Mouse (Mus musculus): ENCODE results near the gene Erbb2. TPM values are rescaled to one million over a fixed set of nuclear protein-coding genes. Genes with fewer than 3 reads are reported as not detected.

The Erbb2 gene
- polyA plus RNA-seq, 1 experiment: 12.4 TPM

DNA sequence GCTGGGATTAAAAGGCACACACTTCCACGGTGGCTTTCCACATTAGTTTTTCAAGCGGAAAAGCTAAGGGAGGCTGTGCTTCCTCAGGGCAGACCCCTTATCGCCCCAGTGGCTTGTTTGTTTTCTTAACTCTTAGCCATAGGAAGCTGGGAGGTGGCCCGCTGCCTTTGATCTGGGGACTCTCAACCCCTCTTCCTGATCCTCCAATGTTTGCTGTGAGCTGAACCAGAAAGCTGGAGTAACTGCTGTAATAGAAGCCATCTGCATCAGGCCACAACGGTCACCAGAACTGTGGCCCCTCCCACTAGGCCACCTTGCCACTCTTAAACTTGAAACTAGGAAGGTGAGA is 33.9 kb downstream of the Erbb2 start, which contains the start of gene Grb7:
Gene Grb7 (plus strand): TSS at position 182 of the 349 bp plus-strand sequence.
- peak within 1 kb of the TSS; percentile 79 for H3K4me3 ChIP-seq (ENCODE audit: low read depth, low read length)
- no peaks in the 10 kb centered on the region for H3K27me3 ChIP-seq (ENCODE audit: control insufficient read depth, insufficient read depth, low read length, poor library complexity, severe bottlenecking)
- no peak for TF ChIP-seq POLR2A (IDR thresholded peaks at IDR 0.05; ENCODE audit: insufficient read depth, low read length)
- TF ChIP-seq EP300 (IDR thresholded peaks at IDR 0.05; ENCODE audit: insufficient read depth, low read depth, low read length): no peak
- TF ChIP-seq CTCF (IDR thresholded peaks at IDR 0.05; ENCODE audit: low read depth, low read length): no peak
- H3K36me3 ChIP-seq (ENCODE audit: control insufficient read depth, insufficient read depth, low read length, poor library complexity, severe bottlenecking): 0 out of 2 replicates have a peak, but pooled peaks cover 4% of the 10 kb centered on the region
- H3K9ac ChIP-seq (ENCODE audit: low read depth, poor library complexity, severe bottlenecking): peak within 1 kb of the TSS; percentile 89
- H3K27ac ChIP-seq (ENCODE audit: insufficient read depth, low read length): peak within 1 kb of the TSS; percentile 83
- H3K9me3 ChIP-seq (replicated peaks; ENCODE audit: control insufficient read depth, insufficient read depth, low read length, poor library complexity, severe bottlenecking): no peaks in the 10 kb centered on the region
- peaks cover 8% of the 10 kb centered on the region for H3K4me1 ChIP-seq (ENCODE audit: control insufficient read depth, insufficient read depth, low read length)

- H3K27me3 ChIP-seq (ENCODE audit: control insufficient read depth, insufficient read depth, low read length, poor library complexity, severe bottlenecking): no peaks in the 10 kb centered on the region
- peak overlapping the region; percentile 79 for H3K4me3 ChIP-seq (ENCODE audit: low read depth, low read length)
- peaks cover 9% of the 10 kb centered on the region for H3K36me3 ChIP-seq (ENCODE audit: control insufficient read depth, insufficient read depth, low read length, poor library complexity, severe bottlenecking)
- peaks cover 8% of the 10 kb centered on the region for H3K4me1 ChIP-seq (ENCODE audit: control insufficient read depth, insufficient read depth, low read length)
- H3K9me3 ChIP-seq (replicated peaks; ENCODE audit: control insufficient read depth, insufficient read depth, low read length, poor library complexity, severe bottlenecking): no peaks in the 10 kb centered on the region
- H3K9ac ChIP-seq (ENCODE audit: low read depth, poor library complexity, severe bottlenecking): peak overlapping the region; percentile 89
- TF ChIP-seq POLR2A (IDR thresholded peaks at IDR 0.05; ENCODE audit: insufficient read depth, low read length): peak; percentile 12
- 0 out of 2 replicates have a peak, but pooled peaks have one; percentile 48 for TF ChIP-seq EP300 (IDR thresholded peaks at IDR 0.05; ENCODE audit: insufficient read depth, low read depth, low read length)
- TF ChIP-seq CTCF (IDR thresholded peaks at IDR 0.05; ENCODE audit: low read depth, low read length): no peak
- peak overlapping the region; percentile 83 for H3K27ac ChIP-seq (ENCODE audit: insufficient read depth, low read length)
These were observed 34.5 kb downstream of the Erbb2 start for GRCm38 (mm10) chr11:98446562-98447474.

DNA sequence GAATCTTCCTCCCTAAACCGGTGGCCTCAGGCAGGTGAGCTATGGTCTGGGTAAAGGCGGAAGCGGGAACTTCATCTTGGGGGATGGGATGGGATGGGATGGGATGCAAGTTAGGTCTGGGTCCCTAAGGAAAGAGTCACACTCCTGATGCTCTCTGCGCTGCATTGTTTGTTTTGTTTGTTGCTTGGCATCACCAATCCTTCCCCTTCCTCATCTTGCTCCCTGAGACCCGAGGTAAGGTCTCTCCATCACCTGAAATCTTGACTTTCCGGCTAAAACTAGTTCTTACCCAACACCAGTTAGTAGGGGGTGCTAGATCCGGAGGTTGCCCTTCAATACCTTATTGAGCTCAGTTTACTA is 35.2 kb downstream of the Erbb2 start:
- TF ChIP-seq EP300 (IDR thresholded peaks at IDR 0.05; ENCODE audit: insufficient read depth, low read depth, low read length) (0 out of 2 replicates have a peak, but pooled peaks have one; percentile 46), CTCF (IDR thresholded peaks at IDR 0.05; ENCODE audit: low read depth, low read length) (no peak)
- Histone ChIP-seq H3K9ac (ENCODE audit: low read depth, poor library complexity, severe bottlenecking) (peak overlapping the region; percentile 89), H3K27ac (ENCODE audit: insufficient read depth, low read length) (peak overlapping the region; percentile 84), H3K4me3 (ENCODE audit: low read depth, low read length) (peak overlapping the region; percentile 79), H3K27me3 (ENCODE audit: control insufficient read depth, insufficient read depth, low read length, poor library complexity, severe bottlenecking) (no peaks in the 10 kb centered on the region), H3K9me3 (replicated peaks; ENCODE audit: control insufficient read depth, insufficient read depth, low read length, poor library complexity, severe bottlenecking) (no peaks in the 10 kb centered on the region), H3K4me1 (ENCODE audit: control insufficient read depth, insufficient read depth, low read length) (peaks cover 8% of the 10 kb centered on the region), H3K36me3 (ENCODE audit: control insufficient read depth, insufficient read depth, low read length, poor library complexity, severe bottlenecking) (peaks cover 13% of the 10 kb centered on the region)

GRCm38 (mm10) chr11:98448191-98448790 is 36.0 kb downstream of the Erbb2 start:
- TF ChIP-seq CTCF (IDR thresholded peaks at IDR 0.05; ENCODE audit: low read depth, low read length) (no peak), EP300 (IDR thresholded peaks at IDR 0.05; ENCODE audit: insufficient read depth, low read depth, low read length) (0 out of 2 replicates have a peak, but pooled peaks have one; percentile 26)
- Histone ChIP-seq H3K4me3 (ENCODE audit: low read depth, low read length) (peak overlapping the region; percentile 79), H3K36me3 (ENCODE audit: control insufficient read depth, insufficient read depth, low read length, poor library complexity, severe bottlenecking) (peaks cover 20% of the 10 kb centered on the region), H3K9ac (ENCODE audit: low read depth, poor library complexity, severe bottlenecking) (peak overlapping the region; percentile 89), H3K27me3 (ENCODE audit: control insufficient read depth, insufficient read depth, low read length, poor library complexity, severe bottlenecking) (no peaks in the 10 kb centered on the region), H3K9me3 (replicated peaks; ENCODE audit: control insufficient read depth, insufficient read depth, low read length, poor library complexity, severe bottlenecking) (no peaks in the 10 kb centered on the region), H3K27ac (ENCODE audit: insufficient read depth, low read length) (peak overlapping the region; percentile 84), H3K4me1 (ENCODE audit: control insufficient read depth, insufficient read depth, low read length) (peaks cover 8% of the 10 kb centered on the region)

DNA sequence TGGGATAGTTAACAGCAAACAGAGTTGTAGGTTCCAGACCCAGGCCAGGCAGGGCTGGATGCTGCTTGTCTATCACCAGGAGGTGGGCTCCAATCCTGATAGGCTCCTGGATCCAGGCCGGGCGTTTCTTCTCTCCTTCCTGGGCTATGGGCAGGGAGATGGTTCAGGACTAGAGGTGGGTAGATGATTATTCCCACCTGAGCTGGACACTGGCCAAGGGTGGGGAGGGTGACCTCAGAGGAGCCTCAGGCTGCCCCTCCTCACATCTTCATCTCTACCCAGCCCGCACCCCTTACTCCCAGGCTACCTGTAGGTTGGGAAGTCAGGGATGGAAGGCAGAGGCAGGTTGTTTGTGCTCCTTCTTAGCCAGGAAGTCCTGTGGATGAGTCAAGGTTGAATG is 37.1 kb downstream of the Erbb2 start:
- Histone ChIP-seq H3K9ac (ENCODE audit: low read depth, poor library complexity, severe bottlenecking) (no peak overlapping the region), H3K27ac (ENCODE audit: insufficient read depth, low read length) (peak overlapping the region; percentile 75; the same call in 1 of the 2 replicates), H3K9me3 (replicated peaks; ENCODE audit: control insufficient read depth, insufficient read depth, low read length, poor library complexity, severe bottlenecking) (no peaks in the 10 kb centered on the region), H3K4me3 (ENCODE audit: low read depth, low read length) (peak overlapping the region; percentile 10; the same call in 1 of the 2 replicates), H3K27me3 (ENCODE audit: control insufficient read depth, insufficient read depth, low read length, poor library complexity, severe bottlenecking) (no peaks in the 10 kb centered on the region), H3K36me3 (ENCODE audit: control insufficient read depth, insufficient read depth, low read length, poor library complexity, severe bottlenecking) (peaks cover 28% of the 10 kb centered on the region), H3K4me1 (ENCODE audit: control insufficient read depth, insufficient read depth, low read length) (peaks cover 8% of the 10 kb centered on the region)
- TF ChIP-seq POLR2A (IDR thresholded peaks at IDR 0.05; ENCODE audit: insufficient read depth, low read length) (no peak), EP300 (IDR thresholded peaks at IDR 0.05; ENCODE audit: insufficient read depth, low read depth, low read length) (0 out of 2 replicates have a peak, but pooled peaks have one; percentile 7)

All from ES-Bruce4 (cell line).